Mouse (Mus musculus) T-helper 17 cell (primary cell): ENCODE measurements at regions not wholly inside any gene's neighbourhood (a gene's known extent, or its start where the extent isn't known, plus 50 kb on each side); places are given as distances from the start of the nearest gene placed in this dataset.

Source experiments
- in situ Hi-C, 2 experiments: fragments of 300-600 bp; cut with MboI, MseI; formaldehyde crosslinking; loops; 1 replicate in 1 of 2; 2 replicates in 1 of 2; pipeline ENCODE4 v1.15.1; 2025; ENCODE audit warnings: high pct_unique_total_duplicates in 2 of 2

- in situ Hi-C loops, result no loop called here
Measured at GRCm38 (mm10) chr13:83730155-83730712, 226.4 kb downstream of the Mef2c start.

GRCm38 (mm10) chr13:83730713-83731480 is 227.1 kb downstream of the Mef2c start:
- in situ Hi-C loops, result no loop called here

- in situ Hi-C loops, result no loop called here
Measured at GRCm38 (mm10) chr13:83731481-83732006, 227.7 kb downstream of the Mef2c start.

- in situ Hi-C loops, result no loop called here
Measured at GRCm38 (mm10) chr13:83732283-83733121, 228.7 kb downstream of the Mef2c start.

GRCm38 (mm10) chr13:83733231-83733990 is 229.6 kb downstream of the Mef2c start:
- in situ Hi-C loops, result no loop called here

GRCm38 (mm10) chr13:83733991-83734610 is 230.3 kb downstream of the Mef2c start:
- in situ Hi-C loops, result no loop called here

GRCm38 (mm10) chr13:83734656-83735055 is 230.8 kb downstream of the Mef2c start:
- in situ Hi-C loops, result no loop called here

GRCm38 (mm10) chr13:83735101-83735500 is 231.3 kb downstream of the Mef2c start:
- in situ Hi-C loops, result no loop called here

- in situ Hi-C loops, result no loop called here
Measured at GRCm38 (mm10) chr13:83735631-83736475, 232.0 kb downstream of the Mef2c start.

GRCm38 (mm10) chr13:83737031-83737825 is 233.4 kb downstream of the Mef2c start:
- in situ Hi-C loops, result no loop called here

GRCm38 (mm10) chr13:83737826-83738527 is 234.1 kb downstream of the Mef2c start:
- in situ Hi-C loops, result no loop called here

- in situ Hi-C loops, result no loop called here
Measured at GRCm38 (mm10) chr13:83738528-83738981, 234.7 kb downstream of the Mef2c start.

GRCm38 (mm10) chr13:83739131-83739530 is 235.3 kb downstream of the Mef2c start:
- in situ Hi-C loops, result no loop called here

GRCm38 (mm10) chr13:83739541-83740061 is 235.8 kb downstream of the Mef2c start:
- in situ Hi-C loops, result no loop called here

- in situ Hi-C loops, result no loop called here
Measured at GRCm38 (mm10) chr13:83740101-83740500, 236.3 kb downstream of the Mef2c start.

- in situ Hi-C loops, result no loop called here
Measured at GRCm38 (mm10) chr13:83740771-83741170, 236.9 kb downstream of the Mef2c start.

GRCm38 (mm10) chr13:83741591-83742021 is 237.8 kb downstream of the Mef2c start:
- in situ Hi-C loops, result no loop called here

- in situ Hi-C loops, result no loop called here
Measured at GRCm38 (mm10) chr13:83742102-83742501, 238.3 kb downstream of the Mef2c start.
